Mouse (Mus musculus) hindbrain, embryonic 11.5 days (tissue): ENCODE results near the gene Pld2. TPM values are rescaled to one million over a fixed set of nuclear protein-coding genes. Genes with fewer than 3 reads are reported as not detected.

Experiments
- ATAC-seq: fragments of 200-750 bp; cut with Nextera tagmentation; 2 replicates; pipeline ENCODE4 v1.8.0; 2017; ENCODE audit warnings: mild to moderate bottlenecking, moderate TSS enrichment, moderate library complexity; ENCODE audit not compliant: low FRiP score
- DNase-seq: peaks from one replicate; pipeline ENCODE4 v3.0.0-alpha.2; 2015; ENCODE audit warnings: low spot score
- H3K27ac ChIP-seq: fragments of 300-500 bp; sonication (generic); 2 replicates; pipeline ENCODE4 v1.5.1; 2014; ENCODE audit warnings: mild to moderate bottlenecking, low read depth, low read length
- H3K27me3 ChIP-seq: fragments of 300-500 bp; sonication (generic); 2 replicates; pipeline ENCODE4 v1.6.1; 2014; ENCODE audit warnings: mild to moderate bottlenecking, low read length, moderate library complexity, mixed read lengths; ENCODE audit not compliant: control insufficient read depth, insufficient read depth
- H3K36me3 ChIP-seq: fragments of 300-500 bp; sonication (generic); 2 replicates; pipeline ENCODE4 v1.6.1; 2014; ENCODE audit warnings: mild to moderate bottlenecking, low read length, moderate library complexity, mixed read lengths; ENCODE audit not compliant: control insufficient read depth, insufficient read depth
- H3K4me1 ChIP-seq: fragments of 300-500 bp; sonication (generic); replicated peaks from 2 replicates; pipeline ENCODE4 v1.6.1; 2014; ENCODE audit warnings: low read length, mixed read lengths; ENCODE audit not compliant: control insufficient read depth, insufficient read depth
- H3K4me2 ChIP-seq: fragments of 300-500 bp; sonication (generic); replicated peaks from 2 replicates; pipeline ENCODE4 v1.6.1; 2014; ENCODE audit warnings: mild to moderate bottlenecking, low read depth, low read length
- H3K4me3 ChIP-seq: fragments of 300-500 bp; sonication (generic); 2 replicates; pipeline ENCODE4 v1.5.1; 2014; ENCODE audit warnings: low read depth, low read length
- H3K9ac ChIP-seq: fragments of 300-500 bp; sonication (generic); 2 replicates; pipeline ENCODE4 v1.6.1; 2014; ENCODE audit warnings: low read depth, low read length
- H3K9me3 ChIP-seq: fragments of 300-500 bp; sonication (generic); 2 replicates; pipeline ENCODE4 v1.6.1; 2016; ENCODE audit warnings: low read length; ENCODE audit not compliant: control insufficient read depth
- WGBS: fragments of 180-500 bp; shearing (Covaris S2); extraction: QIAGEN DNeasy Blood & Tissue Kit; methylation state at CpG from one replicate; pipeline ENCODE4 v1.1.7; 2014; 5-methylcytosine and 5-hydroxymethylcytosine counted together
- polyA plus RNA-seq: library from polyadenylated mRNA; unstranded; fragments of >200 nt; fragmentation: Nextera tagmentation; extraction: Ambion mirVana; gene quantifications from 2 replicates; pipeline ENCODE4 v1.2.1, GENCODE M21; 2014

Pld2 gene
- polyA plus RNA-seq, 1 experiment from 2014 or later: 2.5 TPM

GRCm38 (mm10) chr11:70511242-70511641 lies 28.6 kb upstream of the Pld2 start:
- 85% methylated on average over 2 of the region's 2 CpGs for WGBS
- no peak for ATAC-seq
- Histone ChIP-seq H3K27me3 (no peaks in the 10 kb centered on the region), H3K4me2 (no peak overlapping the region), H3K4me1 (0 out of 2 replicates have a peak, but pooled peaks cover 2% of the 10 kb centered on the region), H3K27ac (no peak overlapping the region), H3K4me3 (no peak overlapping the region), H3K36me3 (no peaks in the 10 kb centered on the region), H3K9ac (no peak overlapping the region), H3K9me3 (no peaks in the 10 kb centered on the region)
- DNase-seq: no peak

- Histone ChIP-seq H3K4me3 (no peak overlapping the region), H3K9ac (no peak overlapping the region), H3K27ac (no peak overlapping the region), H3K9me3 (no peaks in the 10 kb centered on the region), H3K36me3 (no peaks in the 10 kb centered on the region), H3K4me2 (no peak overlapping the region), H3K4me1 (0 out of 2 replicates have a peak, but pooled peaks cover 2% of the 10 kb centered on the region), H3K27me3 (no peaks in the 10 kb centered on the region)
- 96% methylated on average over 7 of the region's 7 CpGs for WGBS
- no peak for DNase-seq
- ATAC-seq: no peak
Observed at GRCm38 (mm10) chr11:70511825-70512224, 28.0 kb upstream of the Pld2 start.

- no peak overlapping the region for H3K4me2 ChIP-seq
- no peak overlapping the region for H3K27ac ChIP-seq
- ATAC-seq (no peak), DNase-seq (no peak)
- H3K9me3 ChIP-seq: no peaks in the 10 kb centered on the region
- H3K9ac ChIP-seq: no peak overlapping the region
- H3K27me3 ChIP-seq: no peaks in the 10 kb centered on the region
- H3K4me1 ChIP-seq: 0 out of 2 replicates have a peak, but pooled peaks cover 2% of the 10 kb centered on the region
- H3K4me3 ChIP-seq: no peak overlapping the region
- 79% methylated on average over 7 of the region's 7 CpGs for WGBS
- no peaks in the 10 kb centered on the region for H3K36me3 ChIP-seq
Observed at GRCm38 (mm10) chr11:70512709-70513342, 27.0 kb upstream of the Pld2 start.

GRCm38 (mm10) chr11:70513520-70513919 lies 26.3 kb upstream of the Pld2 start:
- WGBS: 59% methylated on average over 11 of the region's 11 CpGs
- Histone ChIP-seq H3K9ac (no peak overlapping the region), H3K36me3 (no peaks in the 10 kb centered on the region), H3K4me1 (0 out of 2 replicates have a peak, but pooled peaks cover 2% of the 10 kb centered on the region), H3K9me3 (no peaks in the 10 kb centered on the region), H3K27ac (no peak overlapping the region), H3K4me3 (no peak overlapping the region), H3K27me3 (no peaks in the 10 kb centered on the region), H3K4me2 (no peak overlapping the region)
- no peak for DNase-seq
- no peak for ATAC-seq

- DNase-seq (no peak), ATAC-seq (no peak)
- Histone ChIP-seq H3K4me1 (0 out of 2 replicates have a peak, but pooled peaks cover 2% of the 10 kb centered on the region), H3K27ac (no peak within 1 kb of the TSS), H3K9ac (no peak within 1 kb of the TSS), H3K27me3 (no peaks in the 10 kb centered on the region), H3K36me3 (no peaks in the 10 kb centered on the region), H3K9me3 (no peaks in the 10 kb centered on the region), H3K4me3 (no peak within 1 kb of the TSS), H3K4me2 (no peak within 1 kb of the TSS)
- WGBS: 93% methylated on average over 7 of the region's 7 CpGs
Observed at GRCm38 (mm10) chr11:70514288-70514687, 25.6 kb upstream of the Pld2 start, which contains the start of gene Vmo1. Vmo1 (minus strand) TSS chr11:70514616.

- Histone ChIP-seq H3K27ac (no peak overlapping the region), H3K9ac (no peak overlapping the region), H3K4me3 (no peak overlapping the region), H3K9me3 (no peaks in the 10 kb centered on the region), H3K27me3 (no peaks in the 10 kb centered on the region), H3K4me2 (no peak overlapping the region), H3K36me3 (no peaks in the 10 kb centered on the region), H3K4me1 (peaks cover 2% of the 10 kb centered on the region; the same call in 1 of the 2 replicates)
- ATAC-seq (no peak), DNase-seq (peak; percentile 70)
- WGBS: 29% methylated on average over 2 of the region's 2 CpGs
Observed at GRCm38 (mm10) chr11:70516352-70516751, 23.5 kb upstream of the Pld2 start.

GRCm38 (mm10) chr11:70518436-70518835 lies 21.4 kb upstream of the Pld2 start:
- peaks cover 2% of the 10 kb centered on the region; the same call in 1 of the 2 replicates for H3K4me1 ChIP-seq
- no peak overlapping the region for H3K4me2 ChIP-seq
- H3K9me3 ChIP-seq: no peaks in the 10 kb centered on the region
- ATAC-seq (no peak), DNase-seq (no peak)
- no peaks in the 10 kb centered on the region for H3K36me3 ChIP-seq
- no peak overlapping the region for H3K4me3 ChIP-seq
- WGBS: 50% methylated on average over 1 of the region's 1 CpGs
- no peak overlapping the region for H3K27ac ChIP-seq
- H3K9ac ChIP-seq: no peak overlapping the region
- no peaks in the 10 kb centered on the region for H3K27me3 ChIP-seq

GRCm38 (mm10) chr11:70518923-70519322 lies 20.9 kb upstream of the Pld2 start, which contains the start of gene Gltpd2:
Gltpd2 (plus strand) TSS chr11:70519196.
- Histone ChIP-seq H3K4me3 (peak within 1 kb of the TSS; percentile 18; the same call in 1 of the 2 replicates), H3K4me1 (no peaks in the 10 kb centered on the region; the same call in 1 of the 2 replicates), H3K4me2 (peak within 1 kb of the TSS; percentile 38), H3K9ac (peak within 1 kb of the TSS; percentile 70), H3K27ac (no peak within 1 kb of the TSS), H3K36me3 (no peaks in the 10 kb centered on the region), H3K27me3 (no peaks in the 10 kb centered on the region), H3K9me3 (no peaks in the 10 kb centered on the region)
- no peak for ATAC-seq
- 74% methylated on average over 10 of the region's 10 CpGs for whole genome bisulfite sequencing
- DNase-seq: no peak
